Mouse (Mus musculus): ENCODE measurements around the gene Inip.

DNA sequence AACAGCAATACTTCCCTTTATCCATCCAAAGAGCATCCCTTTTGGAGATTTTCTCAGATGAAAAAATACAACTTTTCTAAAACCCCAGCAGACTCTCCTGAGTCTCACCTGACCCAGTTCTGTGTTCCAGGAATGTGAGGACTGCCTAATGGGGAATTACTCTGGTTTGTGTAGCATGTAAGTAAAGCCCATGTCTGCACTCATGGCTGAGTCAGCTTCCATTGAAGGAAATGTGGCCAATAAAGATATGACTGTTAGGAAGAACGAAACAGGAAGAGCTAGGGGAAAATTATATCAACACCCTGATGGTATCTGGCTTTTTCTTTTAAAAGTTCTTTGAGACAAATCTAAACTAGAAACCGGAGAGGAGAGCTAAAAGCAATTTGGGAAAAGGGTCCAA, 33.7 kb downstream of the Inip start:
- TF ChIP-seq CTCF (IDR thresholded peaks at IDR 0.05; ENCODE audit: low read depth) = no peak
- TF ChIP-seq EP300 (IDR thresholded peaks at IDR 0.05; ENCODE audit: low read depth) = no peak
